Mouse (Mus musculus) MEL (cell line): ENCODE results near the gene Lzts2. TPM values are rescaled to one million over a fixed set of nuclear protein-coding genes. Genes with fewer than 3 reads are reported as not detected.
A peak's percentile ranks its signal among the peaks of the same experiment; 100 is the strongest.

Experiments used
- DNase-seq: peaks from one replicate; pipeline ENCODE4 v3.0.0; 2011; ENCODE audit warnings: low read depth, low spot score
- H3K27ac ChIP-seq: 2 replicates; pipeline ENCODE4 v1.5.1; 2012; ENCODE audit warnings: low read depth, mild to moderate bottlenecking, control low read depth, low read length, moderate library complexity; ENCODE audit not compliant: control insufficient read depth
- H3K27me3 ChIP-seq, 2 experiments: fragments of 150-350 bp in 1 of 2; sonication (generic) in 1 of 2; 2 replicates each; pipeline ENCODE4 v1.6.1; 2012; ENCODE audit warnings: low read length in 2 of 2, mild to moderate bottlenecking in 2 of 2, improper control_type of control experiment in 1 of 2, moderate library complexity in 1 of 2; ENCODE audit not compliant: insufficient read depth in 2 of 2, control insufficient read depth in 1 of 2
- H3K36me3 ChIP-seq, 2 experiments: 2 replicates each; pipeline ENCODE4 v1.6.1; 2012 to 2014; ENCODE audit warnings: low read length in 2 of 2, improper control_type of control experiment in 1 of 2, inconsistent platforms in 1 of 2, mild to moderate bottlenecking in 1 of 2; ENCODE audit not compliant: insufficient read depth in 2 of 2, control insufficient read depth in 1 of 2
- H3K4me1 ChIP-seq, 2 experiments: fragments of 150-350 bp in 1 of 2; sonication (generic) in 1 of 2; 2 replicates each; pipeline ENCODE4 v1.6.1; 2012; ENCODE audit warnings: low read length in 2 of 2, improper control_type of control experiment in 1 of 2, mild to moderate bottlenecking in 1 of 2; ENCODE audit not compliant: insufficient read depth in 2 of 2, control insufficient read depth in 1 of 2
- H3K4me3 ChIP-seq, 2 experiments: fragments of 150-350 bp in 1 of 2; sonication (generic) in 1 of 2; 2 replicates each; pipeline ENCODE4 v1.5.1; 2012; ENCODE audit warnings: low read depth in 2 of 2, low read length in 2 of 2, mild to moderate bottlenecking in 2 of 2, moderate library complexity in 2 of 2, control low read depth in 1 of 2, improper control_type of control experiment in 1 of 2; ENCODE audit not compliant: control insufficient read depth in 1 of 2, insufficient read depth in 1 of 2
- H3K79me2 ChIP-seq: 2 replicates; pipeline ENCODE4 v1.6.1; 2012; ENCODE audit warnings: mild to moderate bottlenecking, low read length, moderate library complexity; ENCODE audit not compliant: control insufficient read depth, poor library complexity, insufficient read depth
- H3K9ac ChIP-seq: 2 replicates; pipeline ENCODE4 v1.6.1; 2012; ENCODE audit warnings: low read depth, mild to moderate bottlenecking, control low read depth, low read length, moderate library complexity; ENCODE audit not compliant: control insufficient read depth, poor library complexity, severe bottlenecking
- H3K9me3 ChIP-seq: fragments of 150-350 bp; sonication (generic); replicated peaks from 2 replicates; pipeline ENCODE4 v1.6.1; 2012; ENCODE audit warnings: mild to moderate bottlenecking, low read length, improper control_type of control experiment, moderate library complexity; ENCODE audit not compliant: insufficient read depth
- BHLHE40 ChIP-seq: IDR thresholded peaks from 2 replicates; pipeline ENCODE4 v1.6.1; 2012; ENCODE audit warnings: low read depth, mild to moderate bottlenecking, inconsistent platforms, low read length, improper control_type of control experiment, borderline replicate concordance
- CHD1 ChIP-seq: IDR thresholded peaks from 2 replicates; pipeline ENCODE4 v1.6.1; 2012; ENCODE audit warnings: low read depth, mild to moderate bottlenecking, inconsistent platforms, low read length, improper control_type of control experiment
- ELF1 ChIP-seq: IDR thresholded peaks from 2 replicates; pipeline ENCODE4 v1.6.1; 2014; ENCODE audit warnings: low read depth, mild to moderate bottlenecking, inconsistent platforms, low read length, improper control_type of control experiment, moderate library complexity
- EP300 ChIP-seq, 2 experiments: IDR thresholded peaks; 2 replicates each; pipeline ENCODE4 v1.6.1; 2011; ENCODE audit warnings: improper control_type of control experiment in 2 of 2, low read length in 2 of 2, low read depth in 1 of 2, mild to moderate bottlenecking in 1 of 2
- GABPA ChIP-seq: IDR thresholded peaks from 2 replicates; pipeline ENCODE4 v1.6.1; 2012; ENCODE audit warnings: low read depth, mild to moderate bottlenecking, inconsistent platforms, low read length, improper control_type of control experiment, moderate library complexity
- GATA1 ChIP-seq: IDR thresholded peaks from 2 replicates; pipeline ENCODE4 v1.6.1; 2011; ENCODE audit warnings: low read depth, low read length, improper control_type of control experiment
- HCFC1 ChIP-seq: IDR thresholded peaks from 2 replicates; pipeline ENCODE4 v1.6.1; 2012; ENCODE audit warnings: low read depth, mild to moderate bottlenecking, inconsistent platforms, low read length, improper control_type of control experiment, moderate library complexity
- KAT2A ChIP-seq: conservative IDR thresholded peaks from 2 replicates; pipeline ENCODE4 v1.6.1; 2012; ENCODE audit warnings: low read depth, low read length, improper control_type of control experiment, inconsistent platforms
- MAFK ChIP-seq: IDR thresholded peaks from 2 replicates; pipeline ENCODE4 v1.6.1; 2011; ENCODE audit warnings: low read depth, mild to moderate bottlenecking, low read length, improper control_type of control experiment, borderline replicate concordance
- MAX ChIP-seq: IDR thresholded peaks from 2 replicates; pipeline ENCODE4 v1.6.1; 2011; ENCODE audit warnings: low read length, improper control_type of control experiment
- MEF2A ChIP-seq: IDR thresholded peaks from 2 replicates; pipeline ENCODE4 v1.6.1; 2014; ENCODE audit warnings: low read depth, mild to moderate bottlenecking, inconsistent platforms, low read length, improper control_type of control experiment; ENCODE audit not compliant: poor library complexity, insufficient replicate concordance, severe bottlenecking; ENCODE audit errors: extremely low read depth
- MXI1 ChIP-seq: IDR thresholded peaks from 2 replicates; pipeline ENCODE4 v1.6.1; 2011; ENCODE audit warnings: mild to moderate bottlenecking, low read depth, low read length, improper control_type of control experiment
- NELFE ChIP-seq: IDR thresholded peaks from 2 replicates; pipeline ENCODE4 v1.6.1; 2011; ENCODE audit warnings: low read depth, low read length, improper control_type of control experiment
- POLR2AphosphoS5 ChIP-seq: IDR thresholded peaks from 2 replicates; pipeline ENCODE4 v1.6.1; 2012; ENCODE audit warnings: low read depth, borderline replicate concordance, mild to moderate bottlenecking, inconsistent platforms, low read length, moderate library complexity, mixed read lengths
- SMC3 ChIP-seq: IDR thresholded peaks from 2 replicates; pipeline ENCODE4 v1.6.1; 2011; ENCODE audit warnings: low read depth, low read length, improper control_type of control experiment
- TBP ChIP-seq: IDR thresholded peaks from 2 replicates; pipeline ENCODE4 v1.8.0; 2011; ENCODE audit warnings: low read depth, low read length, improper control_type of control experiment
- TCF12 ChIP-seq: IDR thresholded peaks from 2 replicates; pipeline ENCODE4 v1.6.1; 2014; ENCODE audit warnings: low read depth, mild to moderate bottlenecking, inconsistent platforms, low read length, improper control_type of control experiment, moderate library complexity
- UBTF ChIP-seq: IDR thresholded peaks from 2 replicates; pipeline ENCODE4 v1.6.1; 2012; ENCODE audit warnings: low read depth, mild to moderate bottlenecking, inconsistent platforms, low read length, improper control_type of control experiment, moderate library complexity, borderline replicate concordance; ENCODE audit not compliant: insufficient read depth
- ZNF384 ChIP-seq: IDR thresholded peaks from 2 replicates; pipeline ENCODE4 v1.6.1; 2012; ENCODE audit warnings: low read depth, mild to moderate bottlenecking, inconsistent platforms, low read length, improper control_type of control experiment
- polyA plus RNA-seq, 2 experiments: library from polyadenylated mRNA; stranded (reverse) in 1 of 2; unstranded in 1 of 2; fragments of >175 nt in 1 of 2; fragments of >200 nt in 1 of 2; gene quantifications; 2 replicates each; pipeline versions ENCODE4 v1.2.1 to v1.2.4; 2012; ENCODE audit warnings: low replicate concordance in 2 of 2, low read depth in 1 of 2; ENCODE audit not compliant: insufficient read length in 2 of 2, insufficient read depth in 1 of 2, missing spikeins in 1 of 2
- total RNA-seq: library from RNA; depleted of rRNA; stranded (reverse); fragments of 300-350 nt; gene quantifications from 2 replicates; pipeline ENCODE4 v1.2.3, GENCODE M21; 2012

The Lzts2 gene
- total and polyA plus RNA-seq, 3 experiments, result 4.0 to 13.1 TPM; not detected in 1

GRCm38 (mm10) chr19:45005957-45006712 lies 8.1 kb upstream of the Lzts2 start, which contains the start of gene Mrpl43 (continued):
- peak; percentile 75 for TF ChIP-seq BHLHE40
- TF ChIP-seq POLR2AphosphoS5, result no peak
- TF ChIP-seq TBP, result peak; percentile 69
- no peak for TF ChIP-seq ZNF384

GRCm38 (mm10) chr19:45007021-45007420 lies 7.2 kb upstream of the Lzts2 start:
- Histone ChIP-seq H3K79me2 (peaks cover 36% of the 10 kb centered on the region), H3K9me3 (no peaks in the 10 kb centered on the region), H3K4me1 (peaks cover 3 to 26% of the 10 kb centered on the region in 2 experiments), H3K27ac (peak overlapping the region; percentile 64), H3K9ac (peak overlapping the region; percentile 92), H3K36me3 (peaks cover 5 to 22% of the 10 kb centered on the region in 2 experiments), H3K27me3 (no peaks in the 10 kb centered on the region), H3K4me3 (peak overlapping the region; percentile 91 to 96)
- TF ChIP-seq HCFC1 (no peak), EP300 (IDR thresholded peaks at IDR 0.05; ENCODE audit: low read depth in 1 of 2, low read length in 2 of 2) (no peak), NELFE (no peak), MAX (no peak), MEF2A (no peak), TCF12 (no peak), CHD1 (no peak), UBTF (no peak), GABPA (no peak), TBP (no peak), SMC3 (no peak), MAFK (no peak), MXI1 (no peak), GATA1 (no peak), KAT2A (no peak), ELF1 (no peak), BHLHE40 (no peak), POLR2AphosphoS5 (no peak)
- DNase-seq, result no peak
